Mouse (Mus musculus): ENCODE measurements around the gene Meis1.

GRCm38 (mm10) chr11:18996289-18996688, 22.5 kb downstream of the Meis1 start:
- TF ChIP-seq CTCF (IDR thresholded peaks at IDR 0.05; ENCODE audit: insufficient read depth, low read depth, low read length) (no peak), POLR2A (IDR thresholded peaks at IDR 0.05; ENCODE audit: insufficient read depth, low read depth, low read length) (no peak)
